Mouse (Mus musculus) cortical plate, adult 2 months (tissue): ENCODE data around the gene Dpagt1.

Experiments
- CTCF ChIP-seq: fragments of 200-500 bp; IDR thresholded peaks from 2 replicates; pipeline ENCODE4 v1.5.1; 2011; ENCODE audit warnings: mild to moderate bottlenecking, control low read depth, low read length; ENCODE audit not compliant: insufficient read depth; ENCODE audit errors: extremely low read depth
- POLR2A ChIP-seq: fragments of 200-500 bp; IDR thresholded peaks from 2 replicates; pipeline ENCODE4 v1.6.1; 2011; ENCODE audit warnings: mild to moderate bottlenecking, low read length, control low read depth; ENCODE audit not compliant: insufficient read depth; ENCODE audit errors: extremely low read depth

- TF ChIP-seq CTCF (no peak), POLR2A (no peak)
Measured at GRCm38 (mm10) chr9:44327926-44328325, 2.1 kb downstream of the Dpagt1 start.
